Mouse (Mus musculus) urinary bladder, postnatal 25 days (tissue): ENCODE measurements at regions not wholly inside any gene's neighbourhood (a gene's known extent, or its start where the extent isn't known, plus 50 kb on each side); places are given as distances from the start of the nearest gene placed in this dataset.

Source experiments
- DNase-seq: peaks from one replicate; pipeline ENCODE4 v3.0.0; 2022; ENCODE audit warnings: low spot score

DNA sequence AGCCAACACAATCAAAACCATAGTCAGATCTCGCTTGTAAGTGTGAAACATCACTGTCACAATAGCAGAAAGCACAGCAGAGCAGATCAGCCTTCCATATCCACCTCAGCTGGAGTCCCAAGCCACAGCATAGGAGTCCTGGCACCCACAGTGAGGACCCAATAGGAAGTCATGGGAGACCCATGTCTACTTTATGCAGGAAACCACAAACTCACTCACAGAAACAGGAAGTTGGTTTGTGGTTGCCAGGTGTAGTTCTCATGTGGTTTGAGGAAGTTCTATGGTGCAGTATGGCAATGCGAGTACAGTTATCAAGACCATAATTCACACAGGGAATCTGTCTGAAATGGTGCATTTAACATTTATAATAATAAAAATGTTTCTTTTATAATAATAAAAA lies 77.6 kb upstream of the Kctd3 start:
- DNase-seq: no peak

GRCm38 (mm10) chr1:189081267-189081666 lies 73.6 kb upstream of the Kctd3 start:
- no peak for DNase-seq

- DNase-seq: peak; percentile 64
Measured at GRCm38 (mm10) chr1:189080797-189081196, 73.2 kb upstream of the Kctd3 start.

DNA sequence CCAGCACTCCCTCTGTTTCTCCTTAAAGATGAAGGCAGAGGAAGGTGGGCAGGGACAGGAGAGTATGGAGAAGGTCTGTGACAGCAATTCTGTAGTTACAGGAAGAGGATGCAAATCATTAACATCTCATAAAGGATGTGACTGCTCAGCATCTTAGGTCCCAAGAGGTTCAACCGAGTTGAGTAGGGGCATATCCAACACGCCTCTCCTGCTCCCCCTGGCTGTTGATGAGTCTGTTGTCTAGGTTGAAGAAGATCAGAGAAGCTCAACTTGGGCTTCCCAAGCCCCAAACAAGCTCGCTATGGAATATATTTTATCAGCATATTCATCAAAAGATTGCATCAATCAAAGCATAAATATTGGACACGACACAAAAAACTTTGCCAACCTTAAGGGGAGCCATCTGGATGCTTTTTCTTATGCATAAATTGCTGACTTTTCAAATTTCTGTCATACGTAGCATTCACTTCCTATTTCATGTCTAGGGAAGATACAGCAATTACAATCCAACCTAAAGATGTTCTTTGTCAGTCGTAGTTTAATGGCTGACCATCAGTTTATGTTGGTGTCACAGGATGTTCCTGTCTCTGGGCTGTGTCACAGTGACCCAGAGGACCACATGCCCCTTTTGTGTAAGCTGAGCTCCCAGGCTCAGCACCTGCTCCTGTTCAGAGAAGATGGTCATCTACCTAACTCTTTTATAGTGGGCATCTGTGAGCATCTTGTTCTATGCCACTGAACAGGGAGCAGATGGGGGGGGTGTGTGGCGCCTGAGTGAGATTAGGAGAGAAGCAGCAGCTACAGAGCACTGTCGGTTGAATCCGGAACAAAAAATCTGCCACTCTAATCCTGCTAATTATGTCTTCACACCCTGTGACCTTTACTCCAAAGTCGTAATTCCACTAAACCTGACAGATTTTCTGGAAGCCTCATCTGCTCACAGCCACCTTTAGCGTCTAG lies 72.1 kb upstream of the Kctd3 start:
- no peak for DNase-seq

- no peak for DNase-seq
Measured at GRCm38 (mm10) chr1:189077861-189078260, 70.2 kb upstream of the Kctd3 start.

DNA sequence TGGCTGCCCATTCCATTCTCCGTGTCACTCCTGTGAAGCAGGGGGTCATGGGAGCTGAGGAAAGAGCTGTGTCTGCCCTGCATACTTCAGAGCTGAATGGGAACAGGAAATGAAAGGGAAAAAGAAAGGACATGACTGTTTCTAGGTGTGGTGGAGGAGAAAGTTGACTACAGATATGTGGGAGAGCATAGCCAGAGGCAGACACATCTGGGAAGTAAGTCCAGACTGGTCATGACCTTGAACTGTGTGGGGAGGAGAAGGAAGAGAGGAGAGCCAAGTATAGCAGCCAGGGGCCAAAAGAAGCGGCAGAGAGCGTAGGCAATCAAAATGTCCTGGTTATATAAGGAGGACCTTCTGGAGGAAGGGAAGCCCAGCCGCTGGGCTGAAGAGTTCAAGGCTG lies 68.6 kb upstream of the Kctd3 start:
- DNase-seq: no peak

- no peak for DNase-seq
Measured at GRCm38 (mm10) chr1:189075671-189076070, 68.0 kb upstream of the Kctd3 start.

DNA sequence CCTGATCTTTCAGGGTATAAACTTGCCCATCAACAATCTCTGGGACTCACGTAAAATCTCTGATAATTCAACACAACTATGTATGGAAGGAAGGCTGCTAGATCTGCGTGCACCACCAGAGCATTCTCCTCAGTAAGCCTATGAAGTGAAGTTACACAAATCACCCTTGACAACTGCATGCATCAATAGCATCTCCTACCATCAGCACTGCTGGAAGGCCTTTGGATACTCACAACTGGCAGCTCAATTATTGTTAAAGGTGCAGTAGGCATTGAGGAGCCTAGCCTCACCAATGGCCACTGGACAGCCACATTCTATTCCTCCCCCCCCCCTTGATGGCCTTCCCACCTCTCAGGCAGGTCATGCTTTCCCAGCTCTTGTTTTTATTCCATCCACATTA lies 64.9 kb upstream of the Kctd3 start:
- no peak for DNase-seq

DNA sequence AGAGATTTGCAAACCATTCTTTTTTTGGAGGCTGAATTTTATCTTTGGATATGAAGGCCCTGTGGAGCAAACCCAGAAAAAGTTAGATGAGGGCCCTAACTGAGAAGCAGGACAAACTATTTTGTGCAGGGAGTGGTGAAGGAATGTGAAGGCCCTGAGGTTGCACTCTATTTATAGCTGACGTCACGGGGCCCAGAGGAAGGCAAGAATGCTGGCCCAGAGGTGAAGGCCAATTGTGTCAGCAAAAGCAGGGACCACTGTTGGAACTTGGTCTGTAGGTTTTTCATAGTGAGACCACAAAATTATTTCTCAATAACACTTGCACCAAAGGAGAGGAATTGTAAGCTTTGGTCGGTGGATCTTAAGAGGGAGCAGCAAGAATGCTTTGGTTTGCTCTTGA lies 60.6 kb upstream of the Kctd3 start:
- DNase-seq: no peak

DNA sequence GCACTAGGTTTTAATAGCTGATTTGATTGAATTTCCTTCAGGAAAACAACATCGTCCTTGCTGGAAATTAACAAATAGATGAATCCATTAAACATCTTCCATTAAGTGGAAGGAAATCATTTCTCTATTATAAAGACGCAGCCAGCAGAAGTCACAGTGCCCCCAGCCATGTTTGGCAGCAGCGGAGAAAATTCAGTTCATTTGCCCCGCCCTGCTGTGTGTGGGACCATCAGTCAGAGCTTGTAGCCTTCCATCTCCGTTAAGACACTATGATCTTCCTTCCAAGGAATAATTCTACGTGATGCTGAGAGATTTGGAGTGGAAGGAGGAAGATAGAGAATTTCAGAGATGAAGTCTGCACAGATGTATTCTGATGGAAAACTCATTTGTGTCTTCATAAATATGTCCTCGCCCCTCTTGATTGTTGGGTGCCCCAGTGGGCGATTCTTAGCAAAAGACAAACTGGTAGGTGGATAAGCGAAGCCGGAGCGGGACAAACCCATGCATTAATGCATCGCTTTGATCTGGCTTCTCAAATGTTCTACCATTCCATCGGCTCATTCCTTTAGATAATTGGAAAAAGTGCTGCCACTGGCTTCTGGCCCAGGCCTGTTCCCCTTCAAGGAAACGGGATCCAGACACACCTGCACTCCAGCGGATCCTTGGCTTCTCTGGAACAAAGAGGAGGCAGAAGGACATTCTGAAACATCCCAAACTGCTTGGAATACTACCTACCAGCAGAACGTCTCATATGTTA lies 59.7 kb upstream of the Kctd3 start:
- DNase-seq: no peak

- no peak for DNase-seq
Measured at GRCm38 (mm10) chr1:189066446-189067151, 59.0 kb upstream of the Kctd3 start.

- no peak for DNase-seq
Measured at GRCm38 (mm10) chr1:189065152-189065910, 57.7 kb upstream of the Kctd3 start.

GRCm38 (mm10) chr1:189064629-189065028 lies 57.0 kb upstream of the Kctd3 start:
- DNase-seq: no peak

DNA sequence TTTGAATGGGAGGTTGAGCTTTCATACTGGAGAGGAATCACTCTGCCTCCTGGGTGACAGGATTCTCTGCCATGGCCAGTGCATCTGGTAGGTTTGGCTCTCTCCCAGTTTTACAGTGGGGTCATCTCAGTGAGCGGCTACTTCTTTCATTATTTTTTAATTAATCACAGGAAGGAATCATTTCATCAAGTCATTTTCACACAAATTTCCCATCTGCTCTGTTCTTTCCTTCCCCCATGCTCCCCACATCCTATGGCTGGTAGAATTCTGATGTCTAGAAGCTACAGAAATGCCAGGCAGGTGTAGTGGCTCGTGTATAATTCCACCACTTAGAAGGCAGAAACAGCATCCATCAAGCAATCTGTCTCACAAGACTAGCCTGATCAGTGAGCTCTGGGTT lies 56.1 kb upstream of the Kctd3 start:
- no peak for DNase-seq

- DNase-seq: no peak
Measured at GRCm38 (mm10) chr1:189063209-189063608, 55.6 kb upstream of the Kctd3 start.
